ENCODE assay signal across 8 mouse cellular contexts in genomic region chr5:52113851-52114731, GRCm38 (mm10).
DNase-seq lines count a peak whose midpoint lies in the region; ATAC-seq and TF ChIP-seq lines count a peak whose summit lies in the region.

No protein-coding gene starts in this region.

- TF ChIP-seq CTCF in E14TG2a.4 (conservative IDR thresholded peaks at IDR 0.05; ENCODE audit: low read length) = no peak

- ATAC-seq in embryonic facial prominence, embryonic 12.5 days (ENCODE audit: insufficient number of reproducible peaks, insufficient read depth, low FRiP score, low TSS enrichment) = peak; percentile 7; the same call in 1 of the 2 replicates
- ATAC-seq in midbrain, embryonic 11.5 days (ENCODE audit: low FRiP score) = peak; percentile 16; the same call in 1 of the 2 replicates

- peak overlapping the region; percentile 99 for H3K4me2 ChIP-seq in embryonic facial prominence, embryonic 12.5 days (replicated peaks)
- H3K4me2 ChIP-seq in midbrain, embryonic 11.5 days = peak overlapping the region; percentile 99

- peak overlapping the region; percentile 68 for H3K9ac ChIP-seq in embryonic facial prominence, embryonic 12.5 days
- H3K9ac ChIP-seq in midbrain, embryonic 11.5 days (ENCODE audit: low read length) = peak overlapping the region; percentile 51

- H3K4me1 ChIP-seq in E14TG2a.4 (replicated peaks; ENCODE audit: low read depth, low read length) = peaks cover 28% of the 10 kb centered on the region
- peaks cover 27% of the 10 kb centered on the region; the same call in 1 of the 2 replicates for H3K4me1 ChIP-seq in embryonic facial prominence, embryonic 12.5 days
- H3K4me1 ChIP-seq in midbrain, embryonic 11.5 days (ENCODE audit: control insufficient read depth, insufficient read depth, low read length) = peaks cover 12% of the 10 kb centered on the region

- no peaks in the 10 kb centered on the region for H3K36me3 ChIP-seq in E14TG2a.4 (ENCODE audit: insufficient read depth, low read length)
- H3K36me3 ChIP-seq in embryonic facial prominence, embryonic 12.5 days = no peaks in the 10 kb centered on the region
- no peaks in the 10 kb centered on the region for H3K36me3 ChIP-seq in midbrain, embryonic 11.5 days (ENCODE audit: control insufficient read depth, insufficient read depth, low read length)

- no peaks in the 10 kb centered on the region for H3K9me3 ChIP-seq in E14TG2a.4 (ENCODE audit: low read length)
- H3K9me3 ChIP-seq in embryonic facial prominence, embryonic 12.5 days = no peaks in the 10 kb centered on the region
- no peaks in the 10 kb centered on the region for H3K9me3 ChIP-seq in midbrain, embryonic 11.5 days (ENCODE audit: control insufficient read depth, low read length)

- intact Hi-C loops in heart, postnatal 36 days (cut with DNase I) = no loop called here

- H3K27me3 ChIP-seq in E14TG2a.4 (ENCODE audit: insufficient read depth, low read length) = peaks cover 85% of the 10 kb centered on the region
- peaks cover 58% of the 10 kb centered on the region for H3K27me3 ChIP-seq in embryonic facial prominence, embryonic 12.5 days
- peaks cover 44% of the 10 kb centered on the region for H3K27me3 ChIP-seq in midbrain, embryonic 11.5 days (ENCODE audit: control insufficient read depth, insufficient read depth, low read length)

- peak; percentile 32 for DNase-seq in R1 (ENCODE audit: low read depth, low spot score)
- peak; percentile 15 to 31 for DNase-seq in heart, postnatal 36 days
- peak; percentile 59 to 66 for DNase-seq in layer of hippocampus, postnatal 10 days (ENCODE audit: low spot score in 2 of 2)
- peak; percentile 95 for DNase-seq in midbrain, embryonic 11.5 days (ENCODE audit: low spot score, missing footprints)
- peak; percentile 52 for DNase-seq in testis, postnatal 10 days (ENCODE audit: low spot score)
- no peak for DNase-seq in thymus, postnatal 0 days (ENCODE audit: low spot score)

- H3K27ac ChIP-seq in embryonic facial prominence, embryonic 12.5 days = no peak overlapping the region
- H3K27ac ChIP-seq in midbrain, embryonic 11.5 days (ENCODE audit: low read depth, low read length) = no peak overlapping the region

- under 1% methylated on average over 54 of the region's 54 CpGs for WGBS in embryonic facial prominence, embryonic 12.5 days
- under 1% methylated on average over 54 of the region's 54 CpGs for WGBS in midbrain, embryonic 11.5 days

- peak overlapping the region; percentile 83 for H3K4me3 ChIP-seq in E14TG2a.4 (replicated peaks; ENCODE audit: low read length)
- H3K4me3 ChIP-seq in embryonic facial prominence, embryonic 12.5 days = peak overlapping the region; percentile 72
- H3K4me3 ChIP-seq in midbrain, embryonic 11.5 days (ENCODE audit: low read depth, low read length) = peak overlapping the region; percentile 64
